9 mouse cellular contexts compared by ENCODE assay signal in genomic region chr9:21011846-21012312, GRCm38 (mm10). TPM values are rescaled to one million over a fixed set of nuclear protein-coding genes. Genes with fewer than 3 reads are reported as not detected.
DNase-seq lines count a peak whose midpoint lies in the region; ATAC-seq and TF ChIP-seq lines count a peak whose summit lies in the region.
"Had no signal": no experiment of that assay in that cellular context is flagged by ENCODE, and none has a peak within 500 bp of the region (broad histone marks: within the 10 kb centered on the region; RNA-seq: fewer than 3 reads in every experiment).

No protein-coding gene starts in this region.

- no peak overlapping the region for H3K4me3 ChIP-seq in layer of hippocampus, adult 2 months
- no peak overlapping the region for H3K4me3 ChIP-seq in heart, embryonic 16.5 days (ENCODE audit: low read length)
- no peak overlapping the region for H3K4me3 ChIP-seq in midbrain, embryonic 16.5 days (ENCODE audit: low read depth, low read length)
- H3K4me3 ChIP-seq: hindbrain, embryonic 15.5 days had no signal

- H3K4me2 ChIP-seq in heart, embryonic 16.5 days (ENCODE audit: low read depth, low read length): no peak overlapping the region
- H3K4me2 ChIP-seq in midbrain, embryonic 16.5 days (ENCODE audit: low read length): no peak overlapping the region
- H3K4me2 ChIP-seq: hindbrain, embryonic 15.5 days had no signal

- H3K4me1 ChIP-seq in heart, embryonic 16.5 days (ENCODE audit: control insufficient read depth, insufficient read depth, low read length): peaks cover 13% of the 10 kb centered on the region
- no peaks in the 10 kb centered on the region for H3K4me1 ChIP-seq in midbrain, embryonic 16.5 days (ENCODE audit: control insufficient read depth, insufficient read depth, low read length)

- no peak overlapping the region for H3K9ac ChIP-seq in heart, embryonic 16.5 days (ENCODE audit: low read length)
- H3K9ac ChIP-seq in midbrain, embryonic 16.5 days (ENCODE audit: low read depth, low read length): no peak overlapping the region
- H3K9ac ChIP-seq: hindbrain, embryonic 15.5 days had no signal

- peaks cover 13% of the 10 kb centered on the region for H3K27me3 ChIP-seq in heart, embryonic 16.5 days (ENCODE audit: control insufficient read depth, insufficient read depth, low read length)
- H3K27me3 ChIP-seq in midbrain, embryonic 16.5 days (ENCODE audit: control insufficient read depth, insufficient read depth, low read depth, low read length): peaks cover 26% of the 10 kb centered on the region

- H3K36me3 ChIP-seq in heart, embryonic 16.5 days (ENCODE audit: control insufficient read depth, insufficient read depth): peaks cover 11% of the 10 kb centered on the region
- peaks cover 11% of the 10 kb centered on the region for H3K36me3 ChIP-seq in midbrain, embryonic 16.5 days (ENCODE audit: control insufficient read depth, insufficient read depth, low read length)

- ATAC-seq in heart, embryonic 16.5 days (replicated peaks; ENCODE audit: extremely low read depth, insufficient read depth, low FRiP score): peak; percentile 50; the same call in 1 of the 2 replicates
- 0 out of 2 replicates have a peak, but pooled peaks have one; percentile 7 for ATAC-seq in megakaryocyte progenitor cell, adult 5-6 weeks (replicated peaks; ENCODE audit: poor library complexity)
- ATAC-seq in midbrain, embryonic 16.5 days: no peak

- 39% methylated on average over 5 of the region's 5 CpGs for WGBS in heart, embryonic 16.5 days
- WGBS in midbrain, embryonic 16.5 days: 72% methylated on average over 5 of the region's 5 CpGs

- H3K9me3 ChIP-seq in heart, embryonic 16.5 days (replicated peaks; ENCODE audit: control insufficient read depth, low read length): no peaks in the 10 kb centered on the region
- no peaks in the 10 kb centered on the region for H3K9me3 ChIP-seq in midbrain, embryonic 16.5 days (replicated peaks; ENCODE audit: control insufficient read depth, low read length, poor library complexity, severe bottlenecking)
- H3K9me3 ChIP-seq: hindbrain, embryonic 15.5 days had no signal

- no peak for DNase-seq in layer of hippocampus, adult 2 months (ENCODE audit: low spot score in 2 of 2)
- no peak for DNase-seq in layer of hippocampus, adult 18-20 months (ENCODE audit: low spot score in 2 of 2)
- peak; percentile 45 to 53 for DNase-seq in kidney, postnatal 4 days
- no peak for DNase-seq in right cerebral cortex, postnatal 4 days
- DNase-seq in gastrocnemius, postnatal 10 days: no peak

- peak overlapping the region; percentile 46; the same call in 1 of the 2 replicates for H3K27ac ChIP-seq in layer of hippocampus, adult 2 months
- peak overlapping the region; percentile 58 for H3K27ac ChIP-seq in heart, embryonic 16.5 days (ENCODE audit: low read length)
- no peak overlapping the region for H3K27ac ChIP-seq in midbrain, embryonic 16.5 days (ENCODE audit: low read length)
- H3K27ac ChIP-seq: hindbrain, embryonic 15.5 days had no signal

- TF ChIP-seq CTCF in layer of hippocampus, adult 2 months (conservative IDR thresholded peaks at IDR 0.05): no peak

RNA-seq across cellular contexts. Expression of gene Icam1, which starts 3.9 kb away (rescaled TPM):
- total RNA-seq in layer of hippocampus, adult 2 months (2021): 1 to 10 TPM; 2.6 to 2.8 TPM
- 1 to 10 TPM; 2.0 to 2.6 TPM for total RNA-seq in layer of hippocampus, adult 18-20 months (2021)
- 23.8 and 29.6 TPM in 2 replicates for polyA plus RNA-seq in heart, embryonic 16.5 days (2015; fragmentation: Nextera tagmentation; extraction: Ambion mirVana)
- 5.3 and 6.9 TPM in 2 replicates for total RNA-seq in megakaryocyte progenitor cell, adult 5-6 weeks (2015)
- 9.2 and 9.8 TPM in 2 replicates for total RNA-seq in megakaryocyte progenitor cell, adult 5-6 weeks (2017)
- 3.0 and 3.1 TPM in 2 replicates for polyA plus RNA-seq in midbrain, embryonic 16.5 days (2015; fragmentation: Nextera tagmentation; extraction: Ambion mirVana)
- total RNA-seq in gastrocnemius, postnatal 10 days (2021): 1 to 10 TPM; 3.8 to 5.6 TPM

RNA-seq across cellular contexts. Expression of gene Mrpl4, which starts 9.3 kb away (rescaled TPM):
- total RNA-seq in layer of hippocampus, adult 2 months (2021): 10 to 100 TPM; 63.8 to 64.6 TPM
- total RNA-seq in layer of hippocampus, adult 18-20 months (2021): 10 to 100 TPM; 61.0 to 61.9 TPM
- 170 and 173 TPM in 2 replicates for polyA plus RNA-seq in heart, embryonic 16.5 days (2015; fragmentation: Nextera tagmentation; extraction: Ambion mirVana)
- 42.0 and 48.1 TPM in 2 replicates for total RNA-seq in megakaryocyte progenitor cell, adult 5-6 weeks (2015)
- total RNA-seq in megakaryocyte progenitor cell, adult 5-6 weeks (2017): 44.1 and 50.7 TPM in 2 replicates
- 101 and 104 TPM in 2 replicates for polyA plus RNA-seq in midbrain, embryonic 16.5 days (2015; fragmentation: Nextera tagmentation; extraction: Ambion mirVana)
- 10 to 100 TPM; 48.4 to 49.1 TPM for total RNA-seq in gastrocnemius, postnatal 10 days (2021)

RNA-seq across cellular contexts. Expression of gene Icam4, which starts 17.3 kb away (rescaled TPM):
- under 1 TPM; 0.83 to 0.84 TPM for total RNA-seq in layer of hippocampus, adult 2 months (2021)
- 1 to 10 TPM in 1 of 2 experiments, under 1 TPM in 1; 0.97 to 1.2 TPM for total RNA-seq in layer of hippocampus, adult 18-20 months (2021)
- polyA plus RNA-seq in heart, embryonic 16.5 days (2015; fragmentation: Nextera tagmentation; extraction: Ambion mirVana): 2.0 and 3.0 TPM in 2 replicates
- 4.5 and 7.8 TPM in 2 replicates for total RNA-seq in megakaryocyte progenitor cell, adult 5-6 weeks (2015)
- total RNA-seq in megakaryocyte progenitor cell, adult 5-6 weeks (2017): 3.7 and 4.0 TPM in 2 replicates
- polyA plus RNA-seq in midbrain, embryonic 16.5 days (2015; fragmentation: Nextera tagmentation; extraction: Ambion mirVana): 0.24 TPM in 1 of 2 replicates, not detected in the other
- total RNA-seq in gastrocnemius, postnatal 10 days (2021): under 1 TPM in 1 of 2 experiments, not detected in 1; 0.70 TPM
- polyA plus RNA-seq: hindbrain, embryonic 15.5 days had no signal

RNA-seq across cellular contexts. Expression of gene Icam5, which starts 20.0 kb away (rescaled TPM):
- total RNA-seq in layer of hippocampus, adult 2 months (2021): 100 to 1,000 TPM; 363 to 382 TPM
- total RNA-seq in layer of hippocampus, adult 18-20 months (2021): 100 to 1,000 TPM; 379 to 387 TPM
- 0.08 TPM in 1 of 2 replicates, not detected in the other for polyA plus RNA-seq in heart, embryonic 16.5 days (2015; fragmentation: Nextera tagmentation; extraction: Ambion mirVana)
- total RNA-seq in megakaryocyte progenitor cell, adult 5-6 weeks (2015): not detected in 2 replicates
- total RNA-seq in megakaryocyte progenitor cell, adult 5-6 weeks (2017): 0.21 and 0.24 TPM in 2 replicates
- polyA plus RNA-seq in midbrain, embryonic 16.5 days (2015; fragmentation: Nextera tagmentation; extraction: Ambion mirVana): 2.2 and 2.5 TPM in 2 replicates
- total RNA-seq in gastrocnemius, postnatal 10 days (2021): under 1 TPM; 0.14 to 0.25 TPM

RNA-seq across cellular contexts. Expression of gene S1pr2, which starts 35.3 kb away (rescaled TPM):
- 1 to 10 TPM; 1.1 to 1.6 TPM for total RNA-seq in layer of hippocampus, adult 2 months (2021)
- total RNA-seq in layer of hippocampus, adult 18-20 months (2021): 1 to 10 TPM; 1.6 to 2.1 TPM
- polyA plus RNA-seq in heart, embryonic 16.5 days (2015; fragmentation: Nextera tagmentation; extraction: Ambion mirVana): 18.2 and 23.7 TPM in 2 replicates
- 4.7 and 5.2 TPM in 2 replicates for total RNA-seq in megakaryocyte progenitor cell, adult 5-6 weeks (2015)
- total RNA-seq in megakaryocyte progenitor cell, adult 5-6 weeks (2017): 1.8 and 2.5 TPM in 2 replicates
- polyA plus RNA-seq in midbrain, embryonic 16.5 days (2015; fragmentation: Nextera tagmentation; extraction: Ambion mirVana): 9.7 and 10.3 TPM in 2 replicates
- total RNA-seq in gastrocnemius, postnatal 10 days (2021): 10 to 100 TPM in 1 of 2 experiments, 1 to 10 TPM in 1; 8.9 to 11.1 TPM

Comparison
In these comparisons a context has a peak if more than half of its experiments do, and no peak if none do; other contexts are left out.
1. DNase-seq: peak in kidney, postnatal 4 days (2 of 2); none in layer of hippocampus, adult 2 months (0 of 2), layer of hippocampus, adult 18-20 months (0 of 2), right cerebral cortex, postnatal 4 days (single experiment) and gastrocnemius, postnatal 10 days (single experiment).